Mouse (Mus musculus): ENCODE results near the gene Exoc8.

Exoc8 gene

DNA sequence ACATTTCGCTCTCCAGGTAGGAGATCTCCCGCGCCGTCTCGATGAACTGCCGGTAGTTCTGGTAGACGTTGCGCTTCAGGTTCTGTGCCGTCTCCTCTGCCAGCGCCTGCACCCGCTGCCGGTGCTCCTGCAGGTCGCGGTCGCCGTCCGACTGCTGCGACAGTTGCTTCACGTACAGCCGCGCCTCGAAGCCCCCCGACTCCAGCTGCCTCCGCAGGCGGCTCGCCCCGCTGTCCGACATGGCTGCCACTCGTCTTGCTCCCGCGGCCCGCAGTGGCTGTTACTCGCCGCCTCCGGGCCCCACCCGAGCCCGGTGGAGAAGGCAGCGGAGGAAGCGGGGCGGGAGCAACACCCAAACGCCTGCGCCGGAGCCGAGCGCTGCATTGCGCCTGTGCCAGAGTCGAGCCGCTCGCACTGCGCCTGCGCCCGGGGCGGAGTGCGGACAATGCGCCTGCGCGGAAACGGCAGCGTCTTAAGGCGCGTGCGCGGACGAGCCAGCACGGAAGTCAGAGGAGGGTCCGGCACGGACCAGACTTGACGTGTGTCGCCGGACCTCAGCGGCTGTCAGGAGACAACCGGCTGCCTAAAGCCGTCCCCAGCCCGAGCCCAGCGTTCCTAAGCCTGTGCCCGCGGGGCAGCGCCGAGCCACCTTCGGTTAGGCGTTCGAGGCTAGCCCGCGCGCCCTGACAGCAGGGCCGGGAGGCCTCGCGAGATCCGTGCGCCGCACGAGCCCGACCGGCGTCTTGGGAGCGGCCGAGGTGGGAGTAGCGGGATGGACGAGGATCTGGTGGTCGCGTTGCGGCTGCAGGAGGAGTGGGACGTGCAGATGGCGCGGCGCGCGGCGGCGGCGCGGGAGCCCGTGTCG is at the start of gene Exoc8, which contains the start of gene Sprtn:
Gene Exoc8 (minus strand): TSS at position 320 of the 865 bp plus-strand sequence.
Gene Sprtn (plus strand): TSS at position 501 of the 865 bp plus-strand sequence.
- peak; percentile 97 for DNase-seq

GRCm38 (mm10) chr8:124944406-124944805 is 46.9 kb upstream of the Exoc8 start:
- DNase-seq: no peak

DNA sequence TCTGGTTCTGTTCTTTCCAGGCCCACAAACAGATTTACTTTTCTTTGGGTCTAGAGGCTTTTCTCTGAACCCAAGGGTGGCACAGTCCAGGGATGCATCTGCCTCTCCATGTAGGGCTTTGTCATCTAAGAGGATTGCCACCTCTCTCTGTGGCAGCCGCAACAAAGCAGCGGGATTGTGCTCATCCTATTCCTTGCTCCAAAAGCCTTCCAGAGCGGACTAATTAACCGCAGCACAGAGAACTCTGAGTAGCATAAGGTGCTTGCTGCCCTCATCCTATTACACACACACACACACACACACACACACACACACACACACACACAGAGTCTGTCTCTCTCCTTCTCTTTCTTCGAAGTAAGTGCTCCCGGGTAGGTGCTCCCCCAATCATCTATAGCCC is 46.3 kb upstream of the Exoc8 start:
- no peak for DNase-seq

DNA sequence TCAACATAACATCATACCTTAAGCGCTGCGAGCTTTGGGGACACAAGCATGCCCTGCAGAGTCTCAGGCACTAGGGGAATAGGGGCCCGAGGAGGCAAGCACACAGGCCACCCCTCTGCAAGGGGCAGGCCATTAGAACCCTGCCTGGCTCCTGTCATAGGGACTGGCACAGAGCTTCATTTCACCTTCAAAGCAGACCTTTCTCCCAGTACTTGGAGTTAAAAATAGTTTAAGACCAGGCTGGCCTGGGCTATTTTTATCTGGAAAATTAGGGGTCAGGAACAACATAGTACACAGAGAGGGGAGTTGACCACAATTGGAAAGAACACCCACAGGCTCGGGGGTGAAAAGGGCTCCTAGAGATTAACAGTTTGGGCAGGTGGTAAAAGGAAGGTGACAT is 39.8 kb upstream of the Exoc8 start:
- DNase-seq: no peak

GRCm38 (mm10) chr8:124936699-124937098 is 39.2 kb upstream of the Exoc8 start:
- no peak for DNase-seq

DNA sequence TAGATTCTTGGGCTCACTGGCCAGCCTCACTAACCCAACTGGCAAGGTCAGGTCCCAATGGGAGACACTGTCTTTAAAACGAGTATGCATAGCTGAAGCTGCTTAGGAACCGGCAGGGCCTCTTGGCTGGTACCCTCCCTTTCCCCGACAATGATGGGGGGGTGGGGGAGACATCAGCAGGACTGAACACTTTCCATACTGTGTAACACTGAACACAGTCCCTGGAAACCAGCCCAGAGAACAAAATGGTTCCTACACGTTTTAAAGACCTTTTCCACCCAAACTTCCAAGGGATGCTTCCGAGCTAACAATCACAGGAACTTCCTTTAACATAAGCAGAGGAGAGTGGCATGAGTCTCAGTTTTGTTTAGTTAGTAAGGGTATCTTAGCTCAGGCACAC is 37.6 kb upstream of the Exoc8 start:
- no peak for DNase-seq

DNA sequence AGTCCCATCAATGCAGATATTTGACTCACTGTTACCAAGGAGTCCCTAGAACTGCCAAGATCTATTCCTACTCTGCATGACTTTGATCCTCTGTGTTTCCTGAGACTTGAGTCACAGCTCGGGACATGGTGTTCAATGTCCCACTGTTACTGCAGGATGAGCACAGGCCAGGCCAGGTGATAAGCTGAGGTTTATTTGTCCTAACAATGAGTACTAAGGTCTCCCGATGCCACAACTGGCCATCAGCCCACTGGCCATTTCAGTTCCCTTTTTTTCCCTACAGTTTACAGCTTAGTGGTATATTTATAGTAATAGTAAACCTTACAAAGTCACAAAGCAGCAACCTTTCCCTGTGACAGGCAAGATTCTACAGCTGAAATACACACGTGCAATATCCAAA is 34.9 kb upstream of the Exoc8 start:
- DNase-seq: no peak

GRCm38 (mm10) chr8:124930649-124931048 is 33.1 kb upstream of the Exoc8 start:
- DNase-seq: no peak

DNA sequence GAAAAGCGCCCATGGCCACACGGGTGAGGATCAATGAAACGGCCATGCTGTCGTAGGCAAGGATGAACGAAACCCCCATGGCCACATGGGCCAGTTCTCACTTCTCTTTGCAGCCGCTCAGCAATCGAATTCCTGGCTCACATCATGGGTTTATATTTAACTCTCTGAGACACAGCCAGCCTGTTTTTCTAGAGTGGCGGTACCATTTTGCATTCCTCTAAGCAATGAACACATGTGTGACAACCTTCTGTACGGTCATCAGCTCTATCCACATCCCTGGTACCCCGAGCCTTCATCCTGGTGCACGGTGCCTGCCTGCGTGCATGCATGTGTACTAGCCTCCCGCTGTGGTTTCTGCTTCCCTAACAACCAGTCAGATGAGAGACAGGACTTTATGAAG is 32.6 kb upstream of the Exoc8 start:
- peak; percentile 53 for DNase-seq

- DNase-seq: no peak
Measured at GRCm38 (mm10) chr8:124929006-124929405, 31.5 kb upstream of the Exoc8 start.

GRCm38 (mm10) chr8:124926351-124926771 is 28.9 kb upstream of the Exoc8 start:
- DNase-seq: peak; percentile 37

- DNase-seq: no peak
Measured at GRCm38 (mm10) chr8:124925544-124926266, 28.2 kb upstream of the Exoc8 start.

GRCm38 (mm10) chr8:124923971-124924652 is 26.6 kb upstream of the Exoc8 start:
- DNase-seq: peak; percentile 25

- no peak for DNase-seq
Measured at GRCm38 (mm10) chr8:124922490-124923089, 25.1 kb upstream of the Exoc8 start.

GRCm38 (mm10) chr8:124921369-124922279 is 24.1 kb upstream of the Exoc8 start:
- no peak for DNase-seq

DNA sequence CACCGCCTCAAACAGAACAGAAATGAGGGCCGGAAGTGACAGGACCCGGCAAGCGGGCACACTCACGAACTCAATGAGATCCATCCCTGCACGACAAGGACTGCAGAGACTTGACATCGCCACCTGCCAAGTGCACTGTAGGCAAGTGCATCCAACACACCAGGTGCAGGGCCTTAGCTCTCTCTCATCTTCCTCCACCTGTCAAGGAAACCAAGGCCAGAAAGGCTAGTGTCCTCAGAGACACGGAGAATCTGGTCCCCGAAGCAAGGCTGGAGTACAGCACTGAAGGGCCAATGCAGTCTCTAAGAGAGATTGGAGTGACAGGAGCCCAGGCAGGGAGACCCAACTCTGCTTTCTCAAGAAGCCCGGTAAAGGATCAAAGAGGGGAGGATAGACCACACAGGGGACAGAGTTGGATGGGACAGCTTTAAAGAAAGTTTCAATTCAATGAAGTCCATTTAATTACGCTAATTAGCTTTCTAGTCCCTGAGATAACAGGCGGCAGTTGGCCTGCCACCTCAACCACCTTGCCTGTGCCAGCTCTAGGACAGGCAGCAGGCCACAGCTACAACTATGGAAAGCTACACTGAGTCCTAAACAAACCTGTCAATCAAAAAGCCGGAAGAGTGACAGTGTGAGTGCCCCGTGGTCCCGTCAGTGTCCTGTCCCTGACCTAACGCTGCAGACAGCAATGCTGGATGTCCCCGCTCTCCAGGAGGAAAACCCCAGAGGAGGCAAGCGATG is 20.4 kb upstream of the Exoc8 start:
- no peak for DNase-seq

DNA sequence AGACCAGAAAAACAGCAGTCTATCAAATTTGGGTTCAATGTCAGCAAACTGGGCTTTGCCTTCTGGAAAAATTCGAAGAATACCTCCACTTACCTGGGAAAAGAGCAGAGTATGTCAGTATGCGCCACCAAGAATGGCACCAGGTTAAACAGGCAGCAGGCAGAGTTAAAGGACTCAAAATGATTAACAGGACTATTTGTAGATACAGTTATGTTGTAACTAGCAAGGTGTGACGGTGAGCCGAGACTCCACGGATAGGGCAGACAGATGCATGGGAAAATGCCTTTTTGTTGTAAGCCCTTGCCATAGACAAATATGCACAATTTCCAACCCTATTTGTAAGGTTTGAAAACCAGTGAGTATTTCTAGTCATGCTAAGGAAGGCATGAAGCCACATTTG is 16.6 kb upstream of the Exoc8 start:
- DNase-seq: peak; percentile 66

- peak; percentile 73 for DNase-seq
Measured at GRCm38 (mm10) chr8:124911938-124912872, 14.7 kb upstream of the Exoc8 start.

DNA sequence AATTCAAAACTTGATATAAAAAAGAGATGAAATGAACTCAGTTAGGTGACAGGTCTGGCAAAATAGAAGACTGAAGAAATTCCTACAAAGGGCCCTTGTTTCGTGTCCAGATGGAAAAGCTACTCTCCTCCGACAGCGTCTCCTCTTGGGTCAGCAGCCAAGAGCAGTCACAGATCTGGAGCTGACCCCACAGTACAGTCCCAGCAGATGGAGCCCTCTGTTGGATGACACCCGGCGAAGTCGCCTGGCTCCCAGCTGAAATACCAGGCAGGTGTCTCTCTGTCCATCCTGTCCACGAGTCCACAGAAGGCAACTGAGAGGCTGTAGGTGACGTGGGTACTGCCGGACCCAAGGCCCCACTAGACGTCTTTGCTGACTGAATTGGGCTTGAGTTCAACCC is 12.8 kb upstream of the Exoc8 start:
- no peak for DNase-seq

GRCm38 (mm10) chr8:124909936-124910335 is 12.4 kb upstream of the Exoc8 start:
- DNase-seq: no peak

Data from kidney, adult 9 months (tissue).